Mouse (Mus musculus): ENCODE measurements around the gene Gtpbp1. TPM values are rescaled to one million over a fixed set of nuclear protein-coding genes. Genes with fewer than 3 reads are reported as not detected.

The Gtpbp1 gene
- polyA plus RNA-seq, 1 experiment from 2014 or later: 44.0 TPM

- WGBS: 80% methylated on average over 9 of the region's 9 CpGs
- H3K9ac ChIP-seq (replicated peaks): no peak overlapping the region
- H3K4me3 ChIP-seq (replicated peaks): no peak overlapping the region
- no peak overlapping the region for H3K4me2 ChIP-seq
- no peaks in the 10 kb centered on the region for H3K9me3 ChIP-seq (replicated peaks)
- peaks cover 18% of the 10 kb centered on the region; the same call in 1 of the 2 replicates for H3K36me3 ChIP-seq
- H3K27me3 ChIP-seq (replicated peaks): no peaks in the 10 kb centered on the region
- H3K27ac ChIP-seq (replicated peaks): peak overlapping the region; percentile 48
- no peak for ATAC-seq (ENCODE audit: low FRiP score)
- peaks cover 21% of the 10 kb centered on the region for H3K4me1 ChIP-seq
Observed at GRCm38 (mm10) chr15:79697558-79698187, 7.0 kb downstream of the Gtpbp1 start.

GRCm38 (mm10) chr15:79706603-79707214 lies 16.1 kb downstream of the Gtpbp1 start:
- H3K27ac ChIP-seq (replicated peaks): no peak overlapping the region
- H3K27me3 ChIP-seq (replicated peaks): no peaks in the 10 kb centered on the region
- no peak overlapping the region for H3K4me2 ChIP-seq
- WGBS: 85% methylated on average over 17 of the region's 17 CpGs
- no peaks in the 10 kb centered on the region for H3K4me1 ChIP-seq
- no peak for ATAC-seq (ENCODE audit: low FRiP score)
- H3K36me3 ChIP-seq: peaks cover 39% of the 10 kb centered on the region
- H3K9ac ChIP-seq (replicated peaks): no peak overlapping the region
- H3K4me3 ChIP-seq (replicated peaks): no peak overlapping the region
- H3K9me3 ChIP-seq (replicated peaks): no peaks in the 10 kb centered on the region

GRCm38 (mm10) chr15:79708229-79708822 lies 17.7 kb downstream of the Gtpbp1 start:
- Histone ChIP-seq H3K4me3 (replicated peaks) (no peak overlapping the region), H3K36me3 (peaks cover 55% of the 10 kb centered on the region), H3K4me2 (no peak overlapping the region), H3K4me1 (no peaks in the 10 kb centered on the region), H3K27me3 (replicated peaks) (no peaks in the 10 kb centered on the region), H3K9me3 (replicated peaks) (no peaks in the 10 kb centered on the region), H3K9ac (replicated peaks) (no peak overlapping the region), H3K27ac (replicated peaks) (no peak overlapping the region)
- WGBS: 95% methylated on average over 5 of the region's 5 CpGs
- ATAC-seq (ENCODE audit: low FRiP score): no peak

DNA sequence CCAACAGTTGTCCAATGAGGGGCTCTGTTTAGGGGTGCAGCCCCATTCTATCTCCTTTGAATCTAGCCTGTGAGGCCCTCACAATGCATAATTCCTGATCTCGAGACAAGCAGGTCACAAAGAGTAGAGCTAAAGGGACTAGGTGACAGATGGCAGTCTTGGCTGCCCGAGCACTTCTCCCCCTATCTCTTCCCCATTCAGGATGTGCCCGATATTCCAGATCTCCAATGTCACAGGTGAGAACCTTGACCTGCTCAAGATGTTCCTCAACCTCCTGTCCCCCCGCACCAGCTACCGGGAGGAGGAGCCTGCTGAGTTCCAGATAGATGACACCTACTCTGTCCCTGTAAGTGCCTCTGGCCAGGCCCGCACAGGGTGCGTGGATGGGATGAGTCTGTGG lies 25.0 kb downstream of the Gtpbp1 start:
- Histone ChIP-seq H3K27ac (replicated peaks) (no peak overlapping the region), H3K4me2 (no peak overlapping the region), H3K9ac (replicated peaks) (no peak overlapping the region), H3K4me3 (replicated peaks) (no peak overlapping the region), H3K4me1 (no peaks in the 10 kb centered on the region), H3K36me3 (peaks cover 98% of the 10 kb centered on the region), H3K9me3 (replicated peaks) (no peaks in the 10 kb centered on the region), H3K27me3 (replicated peaks) (no peaks in the 10 kb centered on the region)
- WGBS: 93% methylated on average over 7 of the region's 7 CpGs
- no peak for ATAC-seq (ENCODE audit: low FRiP score)

DNA sequence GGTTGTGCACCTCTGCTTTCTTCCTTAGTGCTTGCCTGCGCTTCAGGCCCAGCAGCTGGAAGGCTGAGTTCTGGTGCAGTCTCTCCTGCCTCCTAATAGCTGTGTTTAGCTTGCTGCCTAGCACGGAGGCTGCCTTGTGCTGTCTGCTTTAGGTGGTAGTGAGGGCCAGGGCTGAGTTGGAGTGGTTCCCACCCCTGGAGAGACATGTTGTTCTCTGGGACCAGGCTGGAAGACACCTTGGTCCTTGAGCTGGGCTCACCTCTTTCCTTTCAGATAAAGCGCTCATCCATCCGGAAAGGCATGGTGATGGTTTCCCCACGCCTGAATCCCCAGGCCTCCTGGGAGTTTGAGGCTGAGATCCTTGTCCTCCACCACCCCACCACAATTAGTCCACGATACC lies 26.1 kb downstream of the Gtpbp1 start:
- ATAC-seq (ENCODE audit: low FRiP score): no peak
- WGBS: 89% methylated on average over 6 of the region's 6 CpGs
- Histone ChIP-seq H3K4me2 (no peak overlapping the region), H3K27me3 (replicated peaks) (no peaks in the 10 kb centered on the region), H3K36me3 (peaks cover 92% of the 10 kb centered on the region), H3K4me3 (replicated peaks) (no peak overlapping the region), H3K27ac (replicated peaks) (no peak overlapping the region), H3K9me3 (replicated peaks) (no peaks in the 10 kb centered on the region), H3K9ac (replicated peaks) (no peak overlapping the region), H3K4me1 (no peaks in the 10 kb centered on the region)

DNA sequence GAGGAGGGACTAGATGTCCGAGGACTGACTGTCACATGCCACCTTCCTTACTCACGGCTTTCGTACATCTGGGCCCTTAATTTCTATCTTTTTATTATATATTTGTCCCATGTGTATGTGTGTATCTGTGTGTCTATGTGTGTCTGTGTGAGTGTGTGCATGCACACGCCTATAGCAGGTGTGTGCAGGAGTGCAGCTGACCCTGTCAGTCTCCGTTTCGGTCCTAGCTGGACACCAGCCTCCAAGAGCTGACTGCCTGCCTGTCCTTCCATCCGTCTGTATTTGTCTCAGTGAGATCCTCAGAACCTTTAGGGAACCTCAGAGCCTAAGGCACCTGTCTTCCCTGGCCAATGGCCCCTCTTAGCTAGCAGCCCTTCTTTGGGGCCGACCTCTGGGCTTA lies 29.6 kb downstream of the Gtpbp1 start:
- H3K27ac ChIP-seq (replicated peaks): no peak overlapping the region
- H3K4me1 ChIP-seq: no peaks in the 10 kb centered on the region
- H3K4me3 ChIP-seq (replicated peaks): no peak overlapping the region
- ATAC-seq (ENCODE audit: low FRiP score): no peak
- no peak overlapping the region for H3K4me2 ChIP-seq
- H3K27me3 ChIP-seq (replicated peaks): no peaks in the 10 kb centered on the region
- 96% methylated on average over 8 of the region's 8 CpGs for WGBS
- H3K9ac ChIP-seq (replicated peaks): no peak overlapping the region
- H3K36me3 ChIP-seq: peaks cover 66% of the 10 kb centered on the region
- no peaks in the 10 kb centered on the region for H3K9me3 ChIP-seq (replicated peaks)

DNA sequence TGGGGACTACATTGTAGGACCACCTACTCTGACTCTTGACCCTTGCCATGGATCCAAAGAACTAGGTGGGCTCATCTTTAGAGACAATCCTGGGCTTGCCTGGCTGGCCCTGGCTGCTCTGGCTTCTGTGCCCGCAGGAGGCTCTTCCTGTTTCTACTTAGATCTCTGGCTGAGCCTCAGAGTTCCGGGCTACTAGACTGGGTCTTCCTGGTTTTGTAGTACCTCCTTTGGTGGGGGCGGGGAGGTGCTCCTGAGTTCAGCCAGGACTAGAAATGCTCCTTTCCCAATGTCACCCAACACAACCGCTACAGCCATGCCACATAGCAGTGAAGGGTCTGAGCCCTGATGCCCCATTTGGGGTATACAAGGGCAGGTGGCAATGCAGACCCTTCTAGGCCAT lies 30.2 kb downstream of the Gtpbp1 start:
- ATAC-seq (ENCODE audit: low FRiP score): no peak

DNA sequence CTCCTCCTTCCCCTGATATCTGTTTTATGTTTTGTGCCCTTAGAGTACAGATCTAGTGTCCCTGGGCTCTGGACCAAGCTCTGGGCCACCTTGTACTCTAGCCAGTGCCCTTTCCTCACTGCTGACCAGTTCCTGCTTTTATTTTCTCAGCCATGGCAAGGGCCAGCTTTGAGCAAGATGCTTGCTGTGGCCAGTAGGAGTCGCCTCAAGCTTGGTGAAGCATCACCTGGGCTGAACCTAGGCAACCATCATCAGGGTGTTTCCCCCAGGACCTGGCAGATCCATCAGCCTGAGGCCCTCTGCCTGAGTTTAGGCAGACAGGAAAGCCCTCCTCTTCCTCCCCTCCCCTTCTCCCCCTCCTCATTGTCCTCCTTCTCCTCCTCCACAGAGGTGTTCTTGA lies 32.8 kb downstream of the Gtpbp1 start:
- ATAC-seq (ENCODE audit: low FRiP score): no peak
- Histone ChIP-seq H3K27ac (replicated peaks) (peak overlapping the region; percentile 23; the same call in 1 of the 2 replicates), H3K27me3 (replicated peaks) (no peaks in the 10 kb centered on the region), H3K4me2 (no peak overlapping the region), H3K4me3 (replicated peaks) (no peak overlapping the region), H3K9me3 (replicated peaks) (no peaks in the 10 kb centered on the region), H3K9ac (replicated peaks) (no peak overlapping the region), H3K36me3 (peaks cover 67% of the 10 kb centered on the region), H3K4me1 (no peaks in the 10 kb centered on the region)
- WGBS: 35% methylated on average over 1 of the region's 1 CpGs

More for the DNA sequence above, 30.2 kb downstream of the Gtpbp1 start:
- Histone ChIP-seq H3K27me3 (replicated peaks) (no peaks in the 10 kb centered on the region), H3K4me1 (no peaks in the 10 kb centered on the region), H3K9me3 (replicated peaks) (no peaks in the 10 kb centered on the region), H3K4me2 (no peak overlapping the region), H3K27ac (replicated peaks) (no peak overlapping the region), H3K36me3 (peaks cover 67% of the 10 kb centered on the region), H3K4me3 (replicated peaks) (no peak overlapping the region), H3K9ac (replicated peaks) (no peak overlapping the region)
- WGBS: 93% methylated on average over 4 of the region's 4 CpGs

DNA sequence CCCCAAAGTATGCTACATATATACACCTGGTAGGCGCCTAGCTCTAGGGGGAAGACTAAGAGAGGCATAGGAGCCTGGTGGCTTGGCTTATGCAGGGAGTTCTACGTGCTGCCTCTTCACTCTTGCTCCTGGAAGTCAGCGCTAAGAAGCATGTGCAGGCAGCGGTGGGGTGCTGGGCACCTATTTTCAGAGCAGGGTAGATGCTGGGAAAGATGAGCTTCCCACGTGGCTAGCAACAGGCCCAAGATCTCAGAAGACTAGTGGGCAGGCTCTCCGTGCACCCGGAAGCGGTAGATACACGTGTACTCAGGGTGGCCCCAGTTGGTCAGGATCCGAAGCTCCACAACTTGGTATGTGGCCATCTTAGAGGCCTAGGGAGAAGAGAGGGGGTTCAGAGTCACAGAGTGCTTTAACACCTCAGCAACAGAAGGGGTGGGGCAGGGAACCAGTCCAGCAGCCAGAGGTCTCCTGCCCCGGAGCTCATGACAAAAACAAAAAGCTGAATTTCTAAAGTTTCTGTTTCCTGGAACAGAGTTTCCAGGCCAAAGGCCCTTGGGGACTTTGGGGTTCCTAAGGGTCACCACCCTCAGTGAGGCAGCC lies 34.6 kb downstream of the Gtpbp1 start:
- no peak overlapping the region for H3K4me3 ChIP-seq (replicated peaks)
- no peaks in the 10 kb centered on the region for H3K9me3 ChIP-seq (replicated peaks)
- H3K27me3 ChIP-seq (replicated peaks): no peaks in the 10 kb centered on the region
- no peak overlapping the region; the same call in 1 of the 2 replicates for H3K27ac ChIP-seq (replicated peaks)
- H3K4me2 ChIP-seq: no peak overlapping the region
- H3K4me1 ChIP-seq: no peaks in the 10 kb centered on the region
- no peak overlapping the region for H3K9ac ChIP-seq (replicated peaks)
- H3K36me3 ChIP-seq: peaks cover 65% of the 10 kb centered on the region
- ATAC-seq (ENCODE audit: low FRiP score): no peak
- WGBS: 91% methylated on average over 11 of the region's 11 CpGs

DNA sequence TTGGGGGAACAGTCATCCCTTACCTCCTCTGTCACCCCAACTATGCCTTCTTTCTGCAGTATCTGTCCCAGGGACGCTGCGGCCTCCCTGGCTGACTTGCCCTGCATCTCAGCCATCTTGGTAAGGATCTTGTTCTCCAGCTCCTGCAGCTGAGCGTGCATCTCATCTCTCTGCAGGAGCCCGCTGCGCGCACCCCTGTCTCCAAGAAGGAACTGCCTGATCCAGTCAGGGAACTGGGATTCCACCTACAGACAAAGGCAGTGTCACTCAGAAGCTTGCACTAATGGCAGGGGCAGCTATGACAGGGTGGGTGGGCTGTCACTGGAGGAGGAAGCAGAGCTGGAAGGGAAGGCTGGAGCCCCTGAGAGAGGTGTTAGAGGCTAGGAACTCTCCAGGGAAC lies 37.2 kb downstream of the Gtpbp1 start:
- WGBS: 91% methylated on average over 6 of the region's 6 CpGs
- H3K36me3 ChIP-seq: peaks cover 75% of the 10 kb centered on the region

DNA sequence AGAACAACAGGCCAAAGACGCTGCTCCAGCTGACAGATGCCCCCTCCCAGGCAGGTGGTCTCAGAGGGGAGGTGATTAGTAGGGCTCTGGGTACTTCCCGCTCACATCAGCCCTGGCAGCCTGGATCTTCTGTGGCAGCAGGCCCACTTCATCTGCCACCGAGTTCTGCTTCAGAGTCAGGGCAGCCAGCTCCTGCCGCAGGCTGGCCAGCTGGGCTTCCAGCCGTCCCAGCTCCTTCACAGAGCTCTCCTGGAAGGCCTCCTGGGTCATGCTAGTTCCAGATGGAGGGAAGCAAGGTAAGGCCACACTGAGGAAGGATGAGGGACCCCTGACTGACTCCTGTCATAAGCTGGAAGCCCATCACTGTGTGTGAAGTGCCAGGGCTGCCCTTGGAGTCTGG lies 37.7 kb downstream of the Gtpbp1 start:
- H3K4me3 ChIP-seq (replicated peaks): no peak overlapping the region
- no peaks in the 10 kb centered on the region for H3K27me3 ChIP-seq (replicated peaks)
- H3K4me1 ChIP-seq: no peaks in the 10 kb centered on the region
- no peaks in the 10 kb centered on the region for H3K9me3 ChIP-seq (replicated peaks)
- no peak overlapping the region for H3K9ac ChIP-seq (replicated peaks)
- peaks cover 79% of the 10 kb centered on the region for H3K36me3 ChIP-seq
- H3K27ac ChIP-seq (replicated peaks): no peak overlapping the region
- WGBS: 58% methylated on average over 5 of the region's 5 CpGs
- H3K4me2 ChIP-seq: no peak overlapping the region
- no peak for ATAC-seq (ENCODE audit: low FRiP score)

More for the DNA sequence above, 37.2 kb downstream of the Gtpbp1 start:
- Histone ChIP-seq H3K4me2 (no peak overlapping the region), H3K9me3 (replicated peaks) (no peaks in the 10 kb centered on the region), H3K4me3 (replicated peaks) (no peak overlapping the region), H3K27me3 (replicated peaks) (no peaks in the 10 kb centered on the region), H3K4me1 (no peaks in the 10 kb centered on the region), H3K9ac (replicated peaks) (no peak overlapping the region), H3K27ac (replicated peaks) (no peak overlapping the region)
- ATAC-seq (ENCODE audit: low FRiP score): no peak
